Mouse (Mus musculus) layer of hippocampus, adult 11-12 months (tissue): ENCODE data around the gene Dolpp1.
A peak's percentile ranks its signal among the peaks of the same experiment; 100 is the strongest.
"Not testable (repeated sequence)": the region's sequence is repeated elsewhere in the genome, so short reads cannot be mapped to it uniquely, and the experiment has no call there.

Source experiments
- DNase-seq: peaks from one replicate; pipeline ENCODE4 v3.0.0; 2022; ENCODE audit warnings: low spot score

Dolpp1 gene

GRCm38 (mm10) chr2:30409454-30410176 lies 17.6 kb downstream of the Dolpp1 start:
- no peak for DNase-seq

- DNase-seq, result no peak
These were observed 21.3 kb downstream of the Dolpp1 start for GRCm38 (mm10) chr2:30413038-30413973.

DNA sequence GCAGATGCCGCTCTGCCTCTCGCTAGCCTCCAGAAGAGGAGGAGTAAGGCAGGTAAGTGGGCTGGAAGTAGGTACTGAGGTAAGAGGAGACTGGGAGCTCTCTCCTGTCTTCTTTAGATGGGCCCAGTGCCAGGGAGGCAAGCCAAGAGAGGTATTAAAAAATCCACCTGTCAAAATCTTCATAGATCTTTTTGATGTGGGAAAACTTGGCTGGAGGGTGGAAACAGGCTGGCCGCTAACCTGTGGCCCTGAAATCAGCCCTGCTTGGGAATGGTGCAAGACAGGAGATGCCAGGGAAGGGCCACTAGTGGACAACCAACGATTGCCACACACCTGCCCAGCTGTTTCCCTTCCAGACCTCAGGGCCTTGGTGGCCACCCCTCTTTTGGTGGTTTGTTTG lies 22.0 kb downstream of the Dolpp1 start:
- no peak for DNase-seq

DNA sequence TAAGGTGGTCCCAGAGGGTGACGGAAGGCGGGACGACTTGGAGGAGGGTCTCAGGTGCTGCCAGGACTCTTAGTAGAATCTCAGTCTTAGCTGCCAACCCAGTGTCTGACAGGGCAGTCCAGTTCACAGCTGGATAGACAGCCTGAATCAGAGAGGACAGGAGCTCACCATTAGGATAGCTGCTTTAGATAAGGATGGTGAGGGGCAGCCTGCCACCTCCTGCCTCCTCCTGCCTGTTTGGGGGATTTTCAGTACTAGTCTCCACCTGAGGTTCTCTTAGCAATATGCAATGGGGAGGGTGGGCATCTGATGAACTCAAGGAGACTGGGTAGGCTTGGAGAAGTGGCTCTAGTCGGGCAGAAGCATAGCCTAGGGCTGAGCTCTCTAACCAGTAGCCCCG lies 22.6 kb downstream of the Dolpp1 start:
- DNase-seq, result no peak

DNA sequence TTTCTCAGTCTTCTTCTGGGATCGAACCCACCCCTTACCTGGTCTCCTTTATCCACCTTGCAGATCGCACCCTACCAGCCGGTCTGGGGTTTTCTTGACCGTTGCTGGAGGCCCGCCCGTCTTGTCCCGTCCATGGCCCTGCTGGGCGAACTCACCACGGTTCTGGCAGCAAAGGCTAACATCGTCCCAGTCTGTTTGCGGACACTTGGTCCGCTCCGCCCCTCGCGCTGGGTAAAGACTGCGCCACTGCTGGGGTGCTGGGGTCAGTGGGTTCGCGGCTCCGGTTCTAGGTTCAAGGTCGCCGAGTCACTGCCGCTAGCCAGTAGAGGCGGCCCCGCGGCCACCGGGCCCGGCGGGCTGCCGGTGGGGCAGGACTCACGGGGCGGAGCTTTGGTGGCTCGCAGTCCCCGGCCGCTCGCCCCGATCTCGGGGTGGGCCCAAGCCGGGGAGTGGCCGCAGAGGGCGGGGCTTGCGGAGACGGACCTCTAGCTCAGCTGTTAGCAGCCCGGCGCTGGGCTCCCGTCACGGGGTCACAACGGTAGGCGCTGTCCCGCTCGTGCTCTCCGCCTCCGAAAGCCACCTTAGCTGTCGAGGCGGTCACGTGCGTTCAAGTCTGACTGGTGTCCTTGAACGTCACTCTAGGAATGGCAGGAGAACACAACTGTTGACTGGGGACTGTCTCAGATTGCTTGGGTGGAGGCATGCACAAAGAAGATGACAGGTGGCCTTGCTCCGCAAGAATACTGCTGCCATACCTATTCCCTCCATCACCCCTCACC lies 23.3 kb downstream of the Dolpp1 start, which contains the start of gene Crat:
Gene Crat (minus strand): TSS at position 657 of the 779 bp plus-strand sequence.
- peak; percentile 95 for DNase-seq

DNA sequence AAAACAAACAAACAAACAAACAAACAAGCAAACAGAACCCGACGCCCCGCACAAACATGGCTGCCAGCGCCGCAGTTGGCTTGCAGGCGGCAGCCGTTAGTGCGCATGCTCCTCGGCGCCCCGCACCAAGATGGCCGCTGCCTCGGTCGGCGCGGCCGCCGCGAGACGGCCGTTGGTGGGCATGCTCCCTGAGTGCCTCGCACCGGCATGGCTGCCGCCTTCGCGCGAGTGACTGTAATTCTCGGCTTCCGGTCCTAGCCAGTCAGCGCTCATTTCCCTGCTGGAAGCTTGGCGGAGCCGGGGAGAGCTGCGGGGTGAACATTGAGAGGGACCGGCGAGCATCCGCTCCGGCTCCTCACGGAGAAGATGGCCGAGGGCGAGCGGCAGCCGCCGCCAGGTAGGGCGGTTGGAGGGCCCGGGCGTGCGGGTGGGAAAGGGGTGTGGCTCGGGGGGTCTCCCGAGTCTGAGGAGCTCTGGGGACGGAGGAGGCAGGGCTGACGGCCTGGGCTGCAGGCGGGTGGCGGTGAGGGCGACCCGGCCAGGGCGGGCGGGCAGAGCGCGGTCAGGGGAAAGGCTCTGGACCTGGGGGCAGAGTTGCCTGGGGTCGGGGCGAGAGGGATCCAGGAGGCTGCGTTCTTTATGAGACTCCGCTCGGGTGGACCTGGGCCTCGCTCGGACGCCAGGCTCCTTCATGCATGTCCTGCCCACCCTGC lies 24.0 kb downstream of the Dolpp1 start, which contains the start of gene Ptpa:
Gene Ptpa (plus strand): TSS at position 104 of the 713 bp plus-strand sequence.
- peak; percentile 93 for DNase-seq

DNA sequence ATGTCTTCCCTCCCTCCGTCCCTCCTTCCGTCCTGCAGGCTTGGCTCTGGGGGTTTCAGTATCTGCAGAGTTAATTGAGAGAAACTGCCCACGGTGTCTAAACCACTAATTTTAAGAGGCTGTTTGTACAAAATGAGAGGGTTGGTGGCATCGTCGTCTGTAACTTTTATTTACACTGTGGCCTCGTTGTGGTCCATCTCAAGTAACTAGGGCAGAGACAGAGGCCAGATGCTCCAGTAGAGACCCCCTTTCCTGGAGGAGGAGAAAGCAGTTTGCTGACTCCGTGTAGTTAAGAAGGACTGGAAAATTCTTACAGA lies 24.6 kb downstream of the Dolpp1 start:
- DNase-seq, result no peak

- DNase-seq, result not testable (repeated sequence)
These were observed 25.1 kb downstream of the Dolpp1 start for GRCm38 (mm10) chr2:30417154-30417553.

DNA sequence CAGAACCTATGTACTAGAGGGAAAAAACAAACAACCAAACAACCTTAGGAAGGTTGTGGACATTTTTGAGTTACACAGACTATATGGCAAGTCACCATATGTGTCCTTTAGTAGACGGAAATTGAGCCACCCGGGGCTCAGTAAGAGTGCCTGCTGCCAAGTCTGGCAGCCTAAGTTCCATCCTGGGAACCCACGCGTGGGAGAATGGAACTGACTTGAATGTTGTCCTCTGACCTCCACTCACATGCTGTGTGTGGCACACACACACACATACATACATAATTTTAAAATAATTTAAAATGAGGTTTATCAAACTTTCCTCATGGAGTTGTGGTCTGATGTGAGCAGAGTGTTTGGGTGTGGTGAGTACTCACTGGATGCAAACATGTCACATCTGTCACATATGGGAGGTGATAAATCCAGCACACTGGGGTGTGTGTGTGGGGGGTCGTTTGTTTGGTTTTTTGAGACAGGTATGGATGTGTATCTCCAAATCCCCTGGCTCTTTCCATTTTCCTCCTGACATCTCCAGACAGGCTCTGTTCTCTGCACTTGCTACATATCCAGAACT lies 25.6 kb downstream of the Dolpp1 start:
- no peak for DNase-seq

DNA sequence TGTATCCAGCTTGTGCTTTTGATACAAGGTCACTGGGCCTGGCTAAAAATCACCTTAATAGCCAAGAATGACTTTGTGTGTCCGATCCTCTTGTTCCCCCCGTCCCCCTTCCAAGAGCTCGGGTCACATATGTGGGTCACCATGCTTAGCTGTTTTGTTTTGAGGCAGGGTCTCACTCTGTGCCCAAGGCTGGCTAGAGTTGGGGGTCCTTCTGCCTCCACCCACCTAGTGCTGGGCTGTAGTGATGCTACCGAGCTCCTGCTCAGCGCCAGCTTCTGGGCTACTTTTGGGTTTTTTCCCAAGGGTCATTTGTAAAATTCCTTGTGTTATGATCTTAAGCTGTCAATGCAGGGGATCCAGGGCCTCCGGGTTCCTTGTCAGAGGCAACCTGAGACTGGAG lies 26.2 kb downstream of the Dolpp1 start:
- no peak for DNase-seq

GRCm38 (mm10) chr2:30419112-30419511 lies 27.1 kb downstream of the Dolpp1 start:
- no peak for DNase-seq

- no peak for DNase-seq
These were observed 29.4 kb downstream of the Dolpp1 start for GRCm38 (mm10) chr2:30421432-30421831.

DNA sequence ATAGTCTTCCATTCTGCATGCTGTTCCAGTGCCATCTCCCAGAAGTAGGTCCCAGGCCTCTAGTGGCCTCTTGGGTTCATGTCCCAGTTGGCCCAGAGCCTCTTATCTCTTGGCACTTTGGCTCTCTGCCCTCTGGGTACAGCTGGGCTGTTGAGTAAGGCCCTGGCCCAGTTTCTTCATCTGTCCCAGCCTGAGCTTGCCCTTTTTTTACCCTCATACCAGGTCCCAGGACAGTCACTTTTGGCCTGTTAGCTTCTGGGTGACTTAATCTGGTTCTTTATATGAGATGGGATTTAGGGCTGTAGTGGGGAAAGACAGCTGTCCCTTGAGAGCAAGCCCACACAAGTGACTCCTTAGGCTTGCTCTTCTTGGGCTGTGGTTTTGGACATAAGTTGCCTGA lies 37.1 kb downstream of the Dolpp1 start:
- no peak for DNase-seq

DNA sequence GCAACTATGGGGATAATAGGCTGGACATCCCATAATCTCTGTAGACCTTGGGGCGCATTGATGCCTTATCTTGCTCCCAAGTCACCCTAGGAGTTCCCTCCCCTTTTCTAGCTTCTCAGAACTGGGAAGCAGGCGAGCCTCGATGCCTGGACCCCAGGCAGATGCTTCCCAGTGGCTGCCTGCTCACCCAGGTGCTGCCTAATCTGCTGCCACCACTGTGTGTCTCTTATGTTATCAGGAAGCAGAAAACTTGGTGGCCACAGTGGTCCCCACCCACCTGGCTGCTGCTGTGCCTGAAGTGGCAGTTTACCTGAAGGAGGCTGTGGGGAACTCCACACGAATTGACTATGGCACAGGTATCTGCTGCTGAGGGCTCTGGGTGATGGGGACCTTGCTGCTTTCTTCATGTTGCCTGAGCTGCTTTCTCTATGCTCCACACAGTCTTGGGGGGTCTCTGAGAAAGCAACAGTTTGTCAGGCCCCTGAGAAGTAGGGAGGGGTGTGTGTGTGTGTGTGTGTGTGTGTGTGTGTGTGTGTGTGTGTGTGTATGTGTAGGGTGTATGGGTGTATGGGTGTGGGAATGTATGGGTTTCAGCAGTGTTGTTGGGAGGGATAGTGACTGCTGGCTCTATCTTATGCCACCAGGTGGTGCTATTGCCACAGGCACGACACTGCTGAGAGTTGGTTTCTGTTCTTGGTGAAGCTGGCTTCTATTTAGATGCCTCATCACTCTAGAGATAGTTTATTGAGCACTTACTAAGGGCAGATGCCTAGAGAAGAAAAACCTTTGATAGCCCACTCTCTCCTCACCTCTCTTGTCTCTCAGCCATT lies 43.5 kb downstream of the Dolpp1 start:
- DNase-seq, result peak; percentile 76

DNA sequence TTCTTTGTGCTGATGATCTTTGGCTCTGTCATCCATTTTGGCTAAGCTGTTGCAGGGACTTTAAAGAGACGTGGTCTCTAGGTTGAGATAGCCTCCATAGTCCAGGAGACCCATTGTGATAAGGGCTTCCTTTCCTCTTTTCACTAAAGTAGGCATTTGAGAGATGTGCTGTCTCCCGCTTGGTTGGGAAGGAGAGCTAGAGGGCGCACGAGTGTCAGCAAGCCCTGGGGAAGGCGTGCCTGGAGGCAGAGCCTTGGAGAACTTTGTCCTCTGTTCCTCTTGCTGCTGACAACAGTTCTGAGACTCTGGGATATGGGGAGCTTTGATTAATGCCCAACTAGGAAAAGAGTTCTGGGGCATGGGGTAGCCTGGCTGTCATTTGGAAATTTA lies 44.1 kb downstream of the Dolpp1 start:
- DNase-seq, result no peak

GRCm38 (mm10) chr2:30436809-30437208 lies 44.8 kb downstream of the Dolpp1 start:
- no peak for DNase-seq

GRCm38 (mm10) chr2:30437791-30438190 lies 45.7 kb downstream of the Dolpp1 start:
- no peak for DNase-seq

DNA sequence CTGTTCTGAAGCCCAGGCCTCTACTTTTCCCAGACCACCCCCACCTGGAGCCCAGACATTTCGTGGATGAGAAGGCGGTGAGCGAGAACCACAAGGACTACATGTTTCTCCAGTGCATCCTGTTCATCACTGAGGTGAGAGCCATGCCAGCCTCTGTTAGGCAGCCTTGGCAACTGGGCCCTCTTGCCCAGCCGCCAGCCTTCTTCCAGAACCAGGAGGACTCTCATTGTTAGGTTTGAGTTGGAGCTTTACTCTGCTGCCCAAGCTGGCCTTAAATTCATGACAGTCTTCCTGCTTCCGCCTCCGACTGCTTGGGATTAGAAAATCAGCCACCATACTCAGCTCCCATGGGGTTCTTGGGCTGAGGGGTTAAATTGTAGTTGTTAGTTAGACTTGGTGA lies 47.6 kb downstream of the Dolpp1 start:
- no peak for DNase-seq

DNA sequence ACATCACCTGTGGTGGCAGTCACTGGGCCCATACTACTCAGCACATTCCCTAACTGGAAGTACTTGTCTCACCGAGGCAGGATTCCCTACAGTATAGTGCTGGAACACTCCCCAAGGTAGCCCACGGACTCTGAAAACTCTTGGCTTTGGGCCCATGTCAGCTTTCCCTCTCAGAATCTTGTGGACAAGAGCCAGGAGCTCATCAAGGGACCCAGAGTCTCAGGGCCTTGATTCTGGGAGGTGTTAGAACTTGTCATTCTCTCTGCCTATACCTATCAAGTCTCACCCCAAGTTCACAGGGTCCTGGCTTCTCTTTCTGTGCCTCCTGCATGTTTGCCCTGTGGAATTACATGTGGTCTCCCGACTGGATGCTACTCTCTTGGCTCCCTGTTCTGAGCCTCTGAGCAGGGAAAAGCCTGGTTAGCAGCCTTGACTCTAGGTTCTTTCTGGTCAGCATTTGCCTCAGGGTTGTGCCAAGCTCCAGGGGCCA lies 48.2 kb downstream of the Dolpp1 start:
- no peak for DNase-seq
